Mouse (Mus musculus): ENCODE measurements around the gene Mfsd6. TPM values are rescaled to one million over a fixed set of nuclear protein-coding genes. Genes with fewer than 3 reads are reported as not detected.
A peak's percentile ranks its signal among the peaks of the same experiment; 100 is the strongest.

Gene Mfsd6
- 0.98 and 1.3 TPM in 2 replicates for total RNA-seq (2012; rRNA removed)

- H3K27ac ChIP-seq (ENCODE audit: insufficient read depth, low read depth, low read length, poor library complexity, severe bottlenecking): no peak within 1 kb of the TSS
- in situ Hi-C loops (cut with MboI; ENCODE audit: low sequenced_read_pairs in 2 of 2, unreplicated experiment in 2 of 2): no loop called here
- no peak for DNase-seq (ENCODE audit: low read depth, low spot score)
Measured at GRCm38 (mm10) chr1:52727056-52727900, at the start of gene Mfsd6. TSS of gene Mfsd6 (minus strand) at chr1:52727462.

DNA sequence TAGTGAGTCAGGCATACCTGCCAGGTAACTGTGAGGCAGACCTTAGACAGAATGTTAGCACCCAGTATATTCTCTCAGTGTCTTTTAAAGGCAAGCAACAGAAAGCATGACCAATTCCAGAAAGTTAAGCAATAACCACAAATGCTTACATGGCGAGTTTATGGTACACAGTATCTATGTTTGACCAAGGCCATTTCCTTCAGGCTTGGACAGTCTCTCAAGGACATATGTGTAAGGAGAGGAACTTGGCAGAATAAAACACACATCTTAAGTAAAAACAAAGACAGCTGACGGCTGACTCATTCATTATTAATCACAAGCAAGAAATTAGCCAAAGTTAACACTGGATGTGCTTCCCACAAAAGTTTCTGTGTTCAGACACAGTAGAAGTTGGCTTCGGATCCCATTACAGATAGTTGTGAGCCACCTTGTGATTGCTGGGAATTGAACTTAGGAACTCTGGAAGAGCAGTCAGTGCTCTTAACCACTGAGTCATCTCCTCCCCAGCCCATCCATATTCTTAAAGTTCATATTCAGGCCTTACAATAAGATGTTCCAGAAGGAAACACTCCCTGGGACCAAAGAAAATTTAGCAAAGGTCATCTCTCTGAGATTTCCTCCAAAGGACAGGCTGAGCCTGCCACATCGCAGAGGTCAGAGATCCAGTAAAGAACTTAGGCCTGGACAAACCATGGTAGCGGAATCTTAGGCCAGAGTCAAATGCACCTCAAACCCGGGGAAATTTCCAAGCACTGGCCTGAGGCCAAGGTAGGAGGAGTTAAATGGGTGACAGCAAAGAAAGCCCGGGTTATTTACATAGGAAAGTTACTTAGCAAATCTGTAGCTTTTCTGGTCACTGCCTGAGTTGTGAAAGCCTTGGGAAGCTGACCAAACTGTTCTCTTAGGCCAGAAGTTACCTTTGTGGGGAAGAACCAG lies 38.2 kb upstream of the Mfsd6 start:
- Histone ChIP-seq H3K4me1 (ENCODE audit: control insufficient read depth in 2 of 2, insufficient read depth in 2 of 2, low read length in 2 of 2, poor library complexity in 1 of 2) (no peaks in the 10 kb centered on the region), H3K9ac (ENCODE audit: insufficient read depth, low read depth, low read length, poor library complexity, severe bottlenecking) (no peak overlapping the region), H3K27ac (ENCODE audit: insufficient read depth, low read depth, low read length, poor library complexity, severe bottlenecking) (no peak overlapping the region), H3K36me3 (ENCODE audit: control insufficient read depth, insufficient read depth, low read length, poor library complexity, severe bottlenecking) (no peaks in the 10 kb centered on the region), H3K4me3 (ENCODE audit: insufficient read depth in 1 of 2, low read depth in 1 of 2, low read length in 2 of 2, poor library complexity in 1 of 2, severe bottlenecking in 1 of 2) (no peak overlapping the region), H3K9me3 (ENCODE audit: control insufficient read depth, insufficient read depth, low read depth, low read length) (no peaks in the 10 kb centered on the region)
- TF ChIP-seq HCFC1 (IDR thresholded peaks at IDR 0.05; ENCODE audit: borderline replicate concordance, insufficient read depth, low read length) (no peak), ZNF384 (IDR thresholded peaks at IDR 0.05; ENCODE audit: low read depth, low read length) (no peak), MAFK (IDR thresholded peaks at IDR 0.05; ENCODE audit: insufficient read depth, low read depth, low read length) (no peak), CHD2 (IDR thresholded peaks at IDR 0.05; ENCODE audit: low read depth, low read length) (no peak), ZC3H11A (IDR thresholded peaks at IDR 0.05; ENCODE audit: borderline replicate concordance, low read depth, low read length) (no peak)
- DNase-seq (ENCODE audit: low read depth, low spot score): no peak
- in situ Hi-C loops (cut with MboI; ENCODE audit: low sequenced_read_pairs in 2 of 2, unreplicated experiment in 2 of 2): no loop called here

More at GRCm38 (mm10) chr1:52727056-52727900, at the start of gene Mfsd6:
- Histone ChIP-seq H3K9me3 (ENCODE audit: control insufficient read depth, insufficient read depth, low read depth, low read length) (no peaks in the 10 kb centered on the region), H3K4me3 (ENCODE audit: insufficient read depth in 1 of 2, low read depth in 1 of 2, low read length in 2 of 2, poor library complexity in 1 of 2, severe bottlenecking in 1 of 2) (peak within 1 kb of the TSS; percentile 72 to 85), H3K36me3 (ENCODE audit: control insufficient read depth, insufficient read depth, low read length, poor library complexity, severe bottlenecking) (no peaks in the 10 kb centered on the region), H3K9ac (ENCODE audit: insufficient read depth, low read depth, low read length, poor library complexity, severe bottlenecking) (peak within 1 kb of the TSS; percentile 63), H3K4me1 (ENCODE audit: control insufficient read depth in 2 of 2, insufficient read depth in 2 of 2, low read length in 2 of 2, poor library complexity in 1 of 2) (0 out of 4 replicates have a peak, but pooled peaks cover 0 to 2% of the 10 kb centered on the region in 2 experiments)
- TF ChIP-seq HCFC1 (IDR thresholded peaks at IDR 0.05; ENCODE audit: borderline replicate concordance, insufficient read depth, low read length): no peak
- TF ChIP-seq ZC3H11A (IDR thresholded peaks at IDR 0.05; ENCODE audit: borderline replicate concordance, low read depth, low read length): no peak
- TF ChIP-seq CHD2 (IDR thresholded peaks at IDR 0.05; ENCODE audit: low read depth, low read length): no peak
- no peak for TF ChIP-seq ZNF384 (IDR thresholded peaks at IDR 0.05; ENCODE audit: low read depth, low read length)
- TF ChIP-seq MAFK (IDR thresholded peaks at IDR 0.05; ENCODE audit: insufficient read depth, low read depth, low read length): no peak

- no peak for DNase-seq (ENCODE audit: low read depth, low spot score)
- H3K27ac ChIP-seq (ENCODE audit: insufficient read depth, low read depth, low read length, poor library complexity, severe bottlenecking): no peak overlapping the region
- H3K9ac ChIP-seq (ENCODE audit: insufficient read depth, low read depth, low read length, poor library complexity, severe bottlenecking): no peak overlapping the region
- no peaks in the 10 kb centered on the region for H3K36me3 ChIP-seq (ENCODE audit: control insufficient read depth, insufficient read depth, low read length, poor library complexity, severe bottlenecking)
- no peaks in the 10 kb centered on the region for H3K9me3 ChIP-seq (ENCODE audit: control insufficient read depth, insufficient read depth, low read depth, low read length)
- no peak for TF ChIP-seq MAFK (IDR thresholded peaks at IDR 0.05; ENCODE audit: insufficient read depth, low read depth, low read length)
- TF ChIP-seq HCFC1 (IDR thresholded peaks at IDR 0.05; ENCODE audit: borderline replicate concordance, insufficient read depth, low read length): no peak
- no peak for TF ChIP-seq ZC3H11A (IDR thresholded peaks at IDR 0.05; ENCODE audit: borderline replicate concordance, low read depth, low read length)
- TF ChIP-seq CHD2 (IDR thresholded peaks at IDR 0.05; ENCODE audit: low read depth, low read length): no peak
- no peak for TF ChIP-seq ZNF384 (IDR thresholded peaks at IDR 0.05; ENCODE audit: low read depth, low read length)
- H3K4me3 ChIP-seq (ENCODE audit: insufficient read depth in 1 of 2, low read depth in 1 of 2, low read length in 2 of 2, poor library complexity in 1 of 2, severe bottlenecking in 1 of 2): no peak overlapping the region
- no peaks in the 10 kb centered on the region for H3K4me1 ChIP-seq (ENCODE audit: control insufficient read depth in 2 of 2, insufficient read depth in 2 of 2, low read length in 2 of 2, poor library complexity in 1 of 2)
- in situ Hi-C loops (cut with MboI; ENCODE audit: low sequenced_read_pairs in 2 of 2, unreplicated experiment in 2 of 2): no loop called here
Measured at GRCm38 (mm10) chr1:52763894-52764809, 36.9 kb upstream of the Mfsd6 start.

- H3K36me3 ChIP-seq (ENCODE audit: control insufficient read depth, insufficient read depth, low read length, poor library complexity, severe bottlenecking): no peaks in the 10 kb centered on the region
- in situ Hi-C loops (cut with MboI; ENCODE audit: low sequenced_read_pairs in 2 of 2, unreplicated experiment in 2 of 2): no loop called here
- H3K4me1 ChIP-seq (ENCODE audit: control insufficient read depth in 2 of 2, insufficient read depth in 2 of 2, low read length in 2 of 2, poor library complexity in 1 of 2): no peaks in the 10 kb centered on the region
- TF ChIP-seq CHD2 (IDR thresholded peaks at IDR 0.05; ENCODE audit: low read depth, low read length) (no peak), ZNF384 (IDR thresholded peaks at IDR 0.05; ENCODE audit: low read depth, low read length) (no peak), ZC3H11A (IDR thresholded peaks at IDR 0.05; ENCODE audit: borderline replicate concordance, low read depth, low read length) (no peak), HCFC1 (IDR thresholded peaks at IDR 0.05; ENCODE audit: borderline replicate concordance, insufficient read depth, low read length) (no peak), MAFK (IDR thresholded peaks at IDR 0.05; ENCODE audit: insufficient read depth, low read depth, low read length) (no peak)
- no peaks in the 10 kb centered on the region for H3K9me3 ChIP-seq (ENCODE audit: control insufficient read depth, insufficient read depth, low read depth, low read length)
- no peak overlapping the region for H3K27ac ChIP-seq (ENCODE audit: insufficient read depth, low read depth, low read length, poor library complexity, severe bottlenecking)
- DNase-seq (ENCODE audit: low read depth, low spot score): no peak
- H3K4me3 ChIP-seq (ENCODE audit: insufficient read depth in 1 of 2, low read depth in 1 of 2, low read length in 2 of 2, poor library complexity in 1 of 2, severe bottlenecking in 1 of 2): no peak overlapping the region
- H3K9ac ChIP-seq (ENCODE audit: insufficient read depth, low read depth, low read length, poor library complexity, severe bottlenecking): no peak overlapping the region
Measured at GRCm38 (mm10) chr1:52758174-52758573, 30.9 kb upstream of the Mfsd6 start.

Measured in ES-E14 (cell line).